ENCODE assay signal across 32 mouse cellular contexts in the genomic region with DNA sequence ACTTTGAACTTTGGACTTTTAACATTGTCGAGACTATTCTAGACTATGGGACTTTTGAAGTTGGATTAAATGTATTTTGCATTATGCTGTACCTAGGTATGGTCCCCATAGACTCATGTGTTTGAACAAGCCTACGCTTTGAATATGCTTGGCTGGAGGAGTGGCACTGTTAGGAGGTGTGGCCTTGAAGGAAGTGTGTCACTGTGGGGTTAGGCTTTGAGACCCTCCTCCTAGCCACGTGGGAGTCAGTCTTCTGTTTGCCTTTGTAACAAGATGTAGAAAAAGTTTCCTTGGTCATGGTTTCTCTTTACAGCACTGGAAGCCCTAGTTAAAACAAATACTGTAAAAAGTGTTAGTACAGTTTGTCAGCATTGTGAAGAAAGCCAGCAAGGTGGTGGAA. TPM values are rescaled to one million over a fixed set of nuclear protein-coding genes. Genes with fewer than 3 reads are reported as not detected.
DNase-seq lines count a peak whose midpoint lies in the region; ATAC-seq and TF ChIP-seq lines count a peak whose summit lies in the region.
"Had no signal": no experiment of that assay in that cellular context is flagged by ENCODE, and none has a peak within 500 bp of the region (broad histone marks: within the 10 kb centered on the region; RNA-seq: fewer than 3 reads in every experiment).

No protein-coding gene starts in this region.

- H3K4me3 ChIP-seq in lung, postnatal 0 days (ENCODE audit: low read depth, low read length) = no peak overlapping the region
- H3K4me3 ChIP-seq in lung, adult 2 months (replicated peaks; ENCODE audit: extremely low read depth, low read depth, low read length) = no peak overlapping the region
- H3K4me3 ChIP-seq in heart, embryonic 12.5 days = no peak overlapping the region
- no peak overlapping the region for H3K4me3 ChIP-seq in forebrain, embryonic 13.5 days
- H3K4me3 ChIP-seq: embryonic facial prominence, embryonic 12.5 days; gastrocnemius, adult 2 months; heart, adult 2 months; heart, embryonic 13.5 days; hindbrain, embryonic 10.5 days; hindbrain, embryonic 15.5 days; layer of hippocampus, adult 2 months; limb, embryonic 12.5 days; liver, embryonic 15.5 days; lung, embryonic 15.5 days; myocyte; neural tube, embryonic 13.5 days had no signal

- H3K9me3 ChIP-seq in lung, postnatal 0 days (ENCODE audit: low read length) = no peaks in the 10 kb centered on the region
- H3K9me3 ChIP-seq in heart, embryonic 12.5 days (replicated peaks) = no peaks in the 10 kb centered on the region
- H3K9me3 ChIP-seq in forebrain, embryonic 13.5 days (replicated peaks) = no peaks in the 10 kb centered on the region
- H3K9me3 ChIP-seq: embryonic facial prominence, embryonic 12.5 days; G1E; heart, embryonic 13.5 days; hindbrain, embryonic 10.5 days; hindbrain, embryonic 15.5 days; limb, embryonic 12.5 days; liver, embryonic 15.5 days; lung, embryonic 15.5 days; neural tube, embryonic 13.5 days had no signal

- no peak for TF ChIP-seq CTCF in lung, postnatal 0 days (IDR thresholded peaks at IDR 0.05)
- no peak for TF ChIP-seq CTCF in lung, adult 2 months (IDR thresholded peaks at IDR 0.05; ENCODE audit: insufficient read depth, low read length)

- H3K4me2 ChIP-seq in lung, postnatal 0 days (replicated peaks; ENCODE audit: low read depth, low read length) = no peak overlapping the region
- H3K4me2 ChIP-seq in heart, embryonic 12.5 days = no peak overlapping the region
- no peak overlapping the region for H3K4me2 ChIP-seq in forebrain, embryonic 13.5 days
- H3K4me2 ChIP-seq: embryonic facial prominence, embryonic 12.5 days; heart, embryonic 13.5 days; hindbrain, embryonic 15.5 days; limb, embryonic 12.5 days; liver, embryonic 15.5 days; lung, embryonic 15.5 days; midbrain, embryonic 11.5 days; neural tube, embryonic 13.5 days had no signal

- no peak overlapping the region for H3K9ac ChIP-seq in lung, postnatal 0 days (replicated peaks; ENCODE audit: low read depth)
- H3K9ac ChIP-seq in heart, embryonic 12.5 days = no peak overlapping the region
- H3K9ac ChIP-seq in forebrain, embryonic 13.5 days = no peak overlapping the region
- H3K9ac ChIP-seq: embryonic facial prominence, embryonic 12.5 days; heart, embryonic 13.5 days; hindbrain, embryonic 15.5 days; limb, embryonic 12.5 days; liver, embryonic 15.5 days; lung, embryonic 15.5 days; neural tube, embryonic 13.5 days had no signal

- no peaks in the 10 kb centered on the region; the same call in 1 of the 2 replicates for H3K4me1 ChIP-seq in lung, postnatal 0 days (ENCODE audit: insufficient read depth, low read depth, low read length)
- peaks cover 2% of the 10 kb centered on the region; the same call in 1 of the 2 replicates for H3K4me1 ChIP-seq in lung, adult 2 months (ENCODE audit: control insufficient read depth, insufficient read depth, low read length)
- H3K4me1 ChIP-seq in heart, embryonic 12.5 days (replicated peaks) = peaks cover 9% of the 10 kb centered on the region
- peaks cover 21% of the 10 kb centered on the region for H3K4me1 ChIP-seq in forebrain, embryonic 13.5 days

- H3K27me3 ChIP-seq in lung, postnatal 0 days (replicated peaks; ENCODE audit: insufficient read depth, low read length) = no peaks in the 10 kb centered on the region
- no peaks in the 10 kb centered on the region for H3K27me3 ChIP-seq in heart, embryonic 12.5 days (replicated peaks)
- H3K27me3 ChIP-seq in forebrain, embryonic 13.5 days = no peaks in the 10 kb centered on the region
- H3K27me3 ChIP-seq: embryonic facial prominence, embryonic 12.5 days; heart, embryonic 13.5 days; hindbrain, embryonic 15.5 days; limb, embryonic 12.5 days; liver, embryonic 15.5 days; lung, embryonic 15.5 days; neural tube, embryonic 13.5 days had no signal

- no peak for DNase-seq in lung, postnatal 0 days (ENCODE audit: low spot score)
- DNase-seq in lung, adult 2 months = no peak
- DNase-seq in ZHBTc4 (ENCODE audit: low read depth, low spot score) = peak; percentile 48
- peak; percentile 37 for DNase-seq in induced T-regulatory cell, adult 2 months (ENCODE audit: low read depth)
- DNase-seq in embryo, embryonic 10 days (ENCODE audit: low spot score) = no peak
- DNase-seq: adrenal gland, postnatal 36 days; cerebellum, adult 2 months; cerebellum, postnatal 14 days; gastrocnemius, adult 2 months; gastrocnemius, postnatal 36 days; heart, adult 2 months; heart, postnatal 10 days; kidney, adult 18-20 months; kidney, postnatal 36 days; lung, postnatal 36 days; thymus, adult 18-20 months; thymus, postnatal 4 days had no signal

- no peak overlapping the region for H3K27ac ChIP-seq in lung, postnatal 0 days (ENCODE audit: low read length)
- no peak overlapping the region for H3K27ac ChIP-seq in heart, embryonic 12.5 days (ENCODE audit: poor library complexity, severe bottlenecking)
- H3K27ac ChIP-seq in forebrain, embryonic 13.5 days = no peak overlapping the region
- H3K27ac ChIP-seq: embryonic facial prominence, embryonic 12.5 days; gastrocnemius, adult 2 months; heart, adult 2 months; heart, embryonic 13.5 days; hindbrain, embryonic 10.5 days; hindbrain, embryonic 15.5 days; layer of hippocampus, adult 2 months; limb, embryonic 12.5 days; liver, embryonic 15.5 days; lung, embryonic 15.5 days; neural tube, embryonic 13.5 days had no signal

- no peaks in the 10 kb centered on the region for H3K36me3 ChIP-seq in lung, postnatal 0 days (ENCODE audit: insufficient read depth, low read length)
- peaks cover 32% of the 10 kb centered on the region for H3K36me3 ChIP-seq in heart, embryonic 12.5 days
- peaks cover 43% of the 10 kb centered on the region for H3K36me3 ChIP-seq in forebrain, embryonic 13.5 days (ENCODE audit: poor library complexity, severe bottlenecking)
- H3K36me3 ChIP-seq: hindbrain, embryonic 15.5 days; neural tube, embryonic 13.5 days had no signal

- TF ChIP-seq POLR2A in lung, adult 2 months (IDR thresholded peaks at IDR 0.05; ENCODE audit: borderline replicate concordance, extremely low read depth, low read depth, low read length) = no peak

- TF ChIP-seq EP300 in lung, postnatal 0 days (IDR thresholded peaks at IDR 0.05) = no peak

- peak; percentile 29; the same call in 1 of the 2 replicates for ATAC-seq in lung, postnatal 0 days
- no peak for ATAC-seq in heart, embryonic 12.5 days (ENCODE audit: insufficient number of reproducible peaks, low FRiP score)
- no peak for ATAC-seq in forebrain, embryonic 13.5 days
- ATAC-seq: forebrain, embryonic 16.5 days had no signal

- 62% methylated on average over 3 of the region's 3 CpGs for WGBS in lung, postnatal 0 days
- 49% methylated on average over 3 of the region's 3 CpGs for WGBS in lung, adult 2 months
- WGBS in heart, embryonic 12.5 days = 76% methylated on average over 3 of the region's 3 CpGs
- WGBS in forebrain, embryonic 13.5 days = 86% methylated on average over 3 of the region's 3 CpGs

RNA-seq across cellular contexts. Expression of gene Borcs6, which starts 5.7 kb away (rescaled TPM):
- polyA plus RNA-seq in lung, postnatal 0 days (2015; fragmentation: Nextera tagmentation; extraction: Ambion mirVana) = 20.1 and 21.9 TPM in 2 replicates
- 21.0 and 22.8 TPM in 2 replicates for polyA plus RNA-seq in lung, adult 2 months (2012; rRNA removed)
- 10.7 and 13.6 TPM in 2 replicates for polyA plus RNA-seq in heart, embryonic 12.5 days (2016; fragmentation: Nextera tagmentation; extraction: Ambion mirVana)
- 6.6 and 7.9 TPM in 2 replicates for polyA plus RNA-seq in forebrain, embryonic 13.5 days (2015; fragmentation: Nextera tagmentation; extraction: Ambion mirVana)

RNA-seq across cellular contexts. Expression of gene Aurkb, which starts 8.4 kb away (rescaled TPM):
- 6.5 and 9.1 TPM in 2 replicates for polyA plus RNA-seq in lung, postnatal 0 days (2015; fragmentation: Nextera tagmentation; extraction: Ambion mirVana)
- polyA plus RNA-seq in lung, adult 2 months (2012; rRNA removed) = 3.2 and 6.8 TPM in 2 replicates
- 79.4 and 85.9 TPM in 2 replicates for polyA plus RNA-seq in heart, embryonic 12.5 days (2016; fragmentation: Nextera tagmentation; extraction: Ambion mirVana)
- 143 and 149 TPM in 2 replicates for polyA plus RNA-seq in forebrain, embryonic 13.5 days (2015; fragmentation: Nextera tagmentation; extraction: Ambion mirVana)

RNA-seq across cellular contexts. Expression of gene Tmem107, which starts 16.8 kb away (rescaled TPM):
- 62.9 and 70.0 TPM in 2 replicates for polyA plus RNA-seq in lung, postnatal 0 days (2015; fragmentation: Nextera tagmentation; extraction: Ambion mirVana)
- 69.8 and 75.7 TPM in 2 replicates for polyA plus RNA-seq in lung, adult 2 months (2012; rRNA removed)
- polyA plus RNA-seq in heart, embryonic 12.5 days (2016; fragmentation: Nextera tagmentation; extraction: Ambion mirVana) = 30.6 and 31.5 TPM in 2 replicates
- 55.1 and 57.2 TPM in 2 replicates for polyA plus RNA-seq in forebrain, embryonic 13.5 days (2015; fragmentation: Nextera tagmentation; extraction: Ambion mirVana)

RNA-seq across cellular contexts. Expression of gene Vamp2, which starts 34.4 kb away (rescaled TPM):
- 45.0 and 50.6 TPM in 2 replicates for polyA plus RNA-seq in lung, postnatal 0 days (2015; fragmentation: Nextera tagmentation; extraction: Ambion mirVana)
- polyA plus RNA-seq in lung, adult 2 months (2012; rRNA removed) = 120 and 129 TPM in 2 replicates
- polyA plus RNA-seq in heart, embryonic 12.5 days (2016; fragmentation: Nextera tagmentation; extraction: Ambion mirVana) = 97.2 and 100 TPM in 2 replicates
- 110 and 124 TPM in 2 replicates for polyA plus RNA-seq in forebrain, embryonic 13.5 days (2015; fragmentation: Nextera tagmentation; extraction: Ambion mirVana)

RNA-seq across cellular contexts. Expression of gene Ctc1, which starts 38.1 kb away (rescaled TPM):
- polyA plus RNA-seq in lung, postnatal 0 days (2015; fragmentation: Nextera tagmentation; extraction: Ambion mirVana) = 12.2 and 12.3 TPM in 2 replicates
- 23.7 and 30.1 TPM in 2 replicates for polyA plus RNA-seq in lung, adult 2 months (2012; rRNA removed)
- 60.8 and 62.7 TPM in 2 replicates for polyA plus RNA-seq in heart, embryonic 12.5 days (2016; fragmentation: Nextera tagmentation; extraction: Ambion mirVana)
- polyA plus RNA-seq in forebrain, embryonic 13.5 days (2015; fragmentation: Nextera tagmentation; extraction: Ambion mirVana) = 55.6 and 67.4 TPM in 2 replicates

Comparison
In these comparisons a context has a peak if more than half of its experiments do, and no peak if none do; other contexts are left out.
1. DNase-seq: peak in ZHBTc4 (single experiment) and induced T-regulatory cell, adult 2 months (single experiment); none in lung, postnatal 0 days (single experiment), lung, adult 2 months (single experiment) and embryo, embryonic 10 days (single experiment).